Mouse (Mus musculus): ENCODE results near the gene Myh6. TPM values are rescaled to one million over a fixed set of nuclear protein-coding genes. Genes with fewer than 3 reads are reported as not detected.
"Not testable (repeated sequence)": the region's sequence is repeated elsewhere in the genome, so short reads cannot be mapped to it uniquely, and the experiment has no call there.

Myh6 gene
- polyA plus RNA-seq, 1 experiment from 2014 or later = 2.3 TPM

DNA sequence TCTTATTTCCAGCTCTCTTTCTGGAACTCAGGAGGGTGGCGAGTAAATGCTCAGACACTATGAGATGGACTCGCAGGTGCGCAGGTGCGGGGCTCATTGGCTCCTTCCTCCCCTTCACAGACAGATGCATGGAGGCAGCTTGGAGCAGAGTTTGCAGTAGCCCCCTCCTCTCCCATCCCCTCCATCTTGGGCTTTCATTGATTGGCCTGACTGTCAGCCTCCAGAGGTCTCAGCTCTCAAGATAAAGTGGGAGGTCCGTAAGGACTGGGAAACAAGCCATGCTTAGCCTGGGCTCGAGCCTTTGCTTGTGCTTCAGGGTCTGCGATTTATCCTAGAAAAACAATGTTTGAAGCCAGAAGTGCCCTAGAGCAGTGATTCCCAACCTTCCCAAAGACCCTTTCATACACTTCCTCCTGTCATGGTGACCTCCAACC, 36.0 kb upstream of the Myh6 start:
- ATAC-seq (ENCODE audit: low read depth) = no peak
- 74% methylated on average over 7 of the region's 7 CpGs for WGBS

DNA sequence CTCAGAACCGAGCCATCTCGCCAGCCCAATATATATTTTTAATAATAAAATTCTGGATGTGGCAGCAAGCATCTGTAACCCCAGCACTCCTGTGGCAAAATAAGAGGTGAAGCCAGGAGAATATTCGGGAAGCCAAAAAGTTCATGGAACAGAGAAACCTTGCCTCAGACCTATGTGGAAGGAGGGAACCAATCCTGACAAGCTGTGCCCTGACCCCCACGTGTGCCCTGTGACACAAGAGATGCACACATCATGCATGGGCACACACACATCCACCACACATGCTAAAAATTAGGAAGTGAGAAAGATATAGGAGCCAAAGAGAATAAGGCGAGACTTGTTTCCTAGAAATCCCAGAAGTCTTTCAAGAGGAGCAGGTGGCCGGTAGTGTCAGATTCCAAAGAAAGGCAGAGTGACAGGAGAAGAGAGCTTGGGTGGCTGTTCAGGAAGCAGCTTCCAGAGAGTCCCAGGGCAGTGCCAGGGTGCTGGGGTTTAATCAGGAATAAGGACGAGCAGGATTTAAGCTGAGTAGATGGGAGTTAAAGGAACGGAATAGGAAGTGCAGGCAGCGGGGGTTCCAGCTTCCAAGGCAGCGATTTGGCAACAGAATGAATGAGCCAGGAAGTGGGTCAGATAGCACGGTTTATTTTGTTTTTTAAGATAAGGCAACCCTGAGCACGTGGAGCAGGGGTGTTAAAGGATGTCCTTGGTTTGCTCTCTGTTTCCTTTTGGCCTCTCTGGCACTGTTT, 35.4 kb upstream of the Myh6 start:
- H3K4me3 ChIP-seq = no peak overlapping the region
- 61% methylated on average over 12 of the region's 12 CpGs for WGBS
- no peaks in the 10 kb centered on the region for H3K9me3 ChIP-seq
- H3K9ac ChIP-seq = no peak overlapping the region
- H3K4me2 ChIP-seq = no peak overlapping the region
- H3K27ac ChIP-seq (replicated peaks) = no peak overlapping the region
- peaks cover 7% of the 10 kb centered on the region for H3K4me1 ChIP-seq (replicated peaks)
- no peak for ATAC-seq (ENCODE audit: low read depth)
- no peaks in the 10 kb centered on the region for H3K36me3 ChIP-seq
- H3K27me3 ChIP-seq = no peaks in the 10 kb centered on the region

More for the DNA sequence above, 36.0 kb upstream of the Myh6 start:
- no peak overlapping the region for H3K4me2 ChIP-seq
- no peaks in the 10 kb centered on the region for H3K9me3 ChIP-seq
- H3K27ac ChIP-seq (replicated peaks) = no peak overlapping the region
- no peaks in the 10 kb centered on the region for H3K27me3 ChIP-seq
- H3K36me3 ChIP-seq = no peaks in the 10 kb centered on the region
- no peak overlapping the region for H3K9ac ChIP-seq
- no peak overlapping the region for H3K4me3 ChIP-seq
- H3K4me1 ChIP-seq (replicated peaks) = peaks cover 7% of the 10 kb centered on the region

DNA sequence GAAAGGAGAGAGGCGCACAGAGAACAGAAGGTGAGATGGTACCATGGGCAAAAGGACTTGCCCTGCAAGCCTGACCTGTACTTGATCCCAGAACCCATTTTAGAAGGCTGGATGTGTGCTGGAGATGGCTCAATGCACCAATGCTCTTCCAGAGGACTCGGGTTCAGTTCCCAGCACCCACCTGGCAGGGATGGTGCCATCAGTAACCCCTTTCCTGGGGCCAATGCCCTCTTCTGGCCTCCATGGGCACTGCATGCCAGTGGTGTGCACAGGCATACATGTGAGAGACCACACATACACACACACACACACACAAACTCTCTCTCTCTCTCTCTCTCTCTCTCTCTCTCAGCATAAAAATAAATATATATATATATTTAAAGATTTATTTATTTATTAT, 34.7 kb upstream of the Myh6 start:
- no peak for ATAC-seq (ENCODE audit: low read depth)
- Histone ChIP-seq H3K9ac (no peak overlapping the region), H3K4me3 (no peak overlapping the region), H3K4me2 (no peak overlapping the region), H3K27me3 (no peaks in the 10 kb centered on the region), H3K36me3 (no peaks in the 10 kb centered on the region), H3K4me1 (replicated peaks) (peaks cover 7% of the 10 kb centered on the region), H3K9me3 (no peaks in the 10 kb centered on the region), H3K27ac (replicated peaks) (no peak overlapping the region)
- WGBS = 95% methylated on average over 2 of the region's 2 CpGs

DNA sequence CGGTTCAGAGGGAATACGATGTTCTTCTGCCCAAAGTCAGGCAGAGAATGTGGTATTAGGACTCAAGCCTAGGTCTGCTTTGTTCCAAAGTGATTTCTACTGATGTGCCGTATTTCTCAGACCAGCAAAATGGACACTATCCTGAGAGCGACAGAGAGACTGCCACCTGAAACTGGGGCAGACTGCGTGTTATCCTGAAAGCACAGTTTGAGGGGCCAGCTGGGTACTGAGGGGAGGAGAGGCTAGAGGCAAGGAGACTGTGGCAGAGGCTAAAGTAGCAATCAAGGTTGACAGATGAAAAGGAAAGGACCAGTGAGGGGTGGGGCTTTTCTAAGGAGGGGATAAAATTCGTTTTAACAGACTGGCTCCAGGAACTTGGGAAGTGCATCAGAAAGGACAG, 34.1 kb upstream of the Myh6 start:
- H3K27ac ChIP-seq (replicated peaks) = no peak overlapping the region
- no peaks in the 10 kb centered on the region for H3K36me3 ChIP-seq
- no peaks in the 10 kb centered on the region for H3K27me3 ChIP-seq
- H3K4me1 ChIP-seq (replicated peaks) = peaks cover 12% of the 10 kb centered on the region
- H3K9ac ChIP-seq = no peak overlapping the region
- no peaks in the 10 kb centered on the region for H3K9me3 ChIP-seq
- ATAC-seq (ENCODE audit: low read depth) = no peak
- H3K4me2 ChIP-seq = no peak overlapping the region
- 86% methylated on average over 6 of the region's 6 CpGs for WGBS
- no peak overlapping the region for H3K4me3 ChIP-seq

DNA sequence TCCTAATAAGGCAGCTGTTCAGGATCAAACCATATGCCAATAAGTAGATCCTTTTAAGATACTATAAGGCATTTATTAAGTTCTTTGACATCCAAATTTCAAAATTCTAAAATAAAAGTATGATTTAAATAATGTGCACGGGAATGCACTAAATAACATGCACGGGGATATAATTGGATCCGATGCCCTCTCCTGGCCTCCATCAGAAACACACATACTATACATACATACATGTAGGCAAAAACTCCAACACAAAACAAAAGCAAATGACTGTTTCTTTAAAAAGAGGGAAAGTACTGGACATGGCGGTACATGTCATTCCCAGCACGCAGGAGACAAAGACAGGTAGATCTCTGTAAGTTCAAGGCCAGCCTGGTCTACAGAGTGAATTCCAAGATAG, 33.1 kb upstream of the Myh6 start:
- ATAC-seq (ENCODE audit: low read depth); H3K9ac ChIP-seq: not testable (repeated sequence)
- 88% methylated on average over 5 of the region's 5 CpGs for WGBS

DNA sequence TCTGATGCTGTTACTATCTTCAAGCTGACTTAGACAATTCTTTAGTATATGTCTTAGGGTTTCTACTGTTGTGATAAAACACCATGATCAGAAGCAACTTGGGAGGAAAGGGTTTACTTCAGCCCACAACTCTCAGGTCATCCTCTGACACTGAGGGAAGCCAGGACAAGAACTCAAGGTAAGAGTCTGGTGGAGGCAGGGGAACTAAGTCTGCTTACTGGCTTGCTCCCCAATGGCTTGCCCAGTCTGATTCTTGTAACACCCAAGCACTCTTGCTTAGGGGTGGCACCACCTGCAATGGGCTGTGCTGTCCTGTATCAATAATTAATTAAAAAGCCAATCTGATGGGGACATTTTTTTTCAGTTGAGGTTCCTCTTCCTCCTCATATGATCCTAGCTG, 32.0 kb upstream of the Myh6 start:
- ATAC-seq (ENCODE audit: low read depth) = no peak

More for the DNA sequence above, 33.1 kb upstream of the Myh6 start:
- H3K36me3 ChIP-seq; H3K4me3 ChIP-seq; H3K27me3 ChIP-seq; H3K27ac ChIP-seq (replicated peaks); H3K4me2 ChIP-seq; H3K9me3 ChIP-seq: not testable (repeated sequence)
- H3K4me1 ChIP-seq (replicated peaks) = peaks cover 21% of the 10 kb centered on the region

DNA sequence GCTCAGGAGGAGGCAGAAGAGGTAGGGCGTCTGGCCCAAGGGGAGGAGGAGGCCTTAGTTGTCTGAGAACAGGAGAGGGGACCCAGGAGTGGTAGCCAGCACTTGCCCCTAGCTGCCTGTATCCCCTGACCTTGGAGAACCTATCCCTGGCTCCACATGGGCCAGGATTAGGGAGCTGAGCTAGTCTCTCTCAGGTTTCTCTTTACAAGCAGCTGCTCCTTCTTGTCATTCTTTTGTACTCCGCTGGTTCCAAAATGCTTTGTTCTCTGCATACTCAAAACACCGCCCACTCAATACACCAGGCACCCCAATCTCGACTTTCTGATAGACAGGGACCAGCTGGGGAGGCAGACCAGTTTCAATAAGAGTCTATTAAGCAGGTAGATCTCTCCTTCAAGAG, 30.6 kb upstream of the Myh6 start:
- no peak for ATAC-seq (ENCODE audit: low read depth)
- WGBS = 42% methylated on average over 4 of the region's 4 CpGs
- H3K27ac ChIP-seq (replicated peaks) = no peak overlapping the region
- H3K4me2 ChIP-seq = no peak overlapping the region
- no peaks in the 10 kb centered on the region for H3K9me3 ChIP-seq
- no peak overlapping the region for H3K9ac ChIP-seq
- no peaks in the 10 kb centered on the region for H3K36me3 ChIP-seq
- no peaks in the 10 kb centered on the region for H3K27me3 ChIP-seq
- H3K4me3 ChIP-seq = no peak overlapping the region
- H3K4me1 ChIP-seq (replicated peaks) = peaks cover 21% of the 10 kb centered on the region

More for the DNA sequence above, 32.0 kb upstream of the Myh6 start:
- no peaks in the 10 kb centered on the region for H3K27me3 ChIP-seq
- no peak overlapping the region for H3K4me3 ChIP-seq
- H3K9me3 ChIP-seq = no peaks in the 10 kb centered on the region
- H3K9ac ChIP-seq = no peak overlapping the region
- no peak overlapping the region for H3K27ac ChIP-seq (replicated peaks)
- H3K36me3 ChIP-seq = no peaks in the 10 kb centered on the region
- H3K4me1 ChIP-seq (replicated peaks) = peaks cover 21% of the 10 kb centered on the region
- H3K4me2 ChIP-seq = no peak overlapping the region

DNA sequence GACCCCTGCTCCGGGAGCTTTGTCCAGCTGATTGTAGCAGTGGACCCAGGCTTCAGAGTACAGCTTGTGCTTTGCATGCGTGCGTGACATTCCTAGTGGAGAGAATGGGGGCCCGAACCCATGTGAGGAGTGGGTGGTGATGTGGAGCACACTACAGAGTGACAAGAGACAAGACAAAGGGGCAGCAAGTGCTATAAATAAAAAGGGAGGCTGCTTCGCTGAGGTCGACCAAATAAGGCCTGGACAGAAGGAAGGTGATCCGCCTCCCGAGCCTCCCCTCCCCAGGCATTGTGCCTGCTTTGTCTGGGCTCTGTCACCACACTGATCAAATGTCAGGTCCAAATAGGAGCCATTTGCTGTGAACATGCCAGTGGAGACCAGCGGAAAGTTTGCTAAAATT, 30.1 kb upstream of the Myh6 start:
- ATAC-seq (ENCODE audit: low read depth) = no peak

DNA sequence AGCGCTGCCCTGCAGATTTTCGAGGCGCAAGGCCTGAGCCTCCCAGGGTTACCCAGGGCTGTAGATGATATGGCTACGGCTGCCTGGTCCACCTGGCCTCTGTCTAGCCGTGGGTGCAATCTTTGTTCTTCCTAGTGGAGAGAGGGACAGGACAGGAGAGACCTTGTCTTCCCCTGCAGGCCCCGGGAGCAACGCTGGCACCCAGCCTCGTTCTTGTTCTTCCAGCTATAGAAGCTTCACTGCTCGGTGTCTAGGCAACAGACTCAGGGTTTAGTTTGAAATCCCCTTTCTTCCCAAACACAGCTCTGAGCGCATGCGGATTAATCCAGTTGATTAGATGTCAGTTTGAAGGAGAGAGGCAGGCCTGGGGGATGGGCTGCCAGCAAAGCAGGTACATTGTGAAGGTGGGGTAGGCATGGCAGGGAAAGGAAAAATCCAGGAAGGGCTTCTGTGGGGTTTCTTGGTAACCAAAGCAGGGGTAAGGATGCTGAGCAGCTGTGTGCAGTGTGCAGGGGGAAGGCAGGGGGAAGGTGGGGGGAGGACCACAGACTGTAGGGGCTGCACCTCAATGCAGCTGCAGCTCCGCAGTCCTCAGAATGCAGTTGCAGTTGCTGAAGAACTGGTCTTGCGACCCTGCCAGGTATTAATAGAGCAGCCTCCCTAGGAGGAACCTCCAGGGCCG, 28.9 kb upstream of the Myh6 start:
- Histone ChIP-seq H3K4me3 (no peak overlapping the region), H3K27me3 (no peaks in the 10 kb centered on the region), H3K9ac (no peak overlapping the region), H3K4me2 (no peak overlapping the region), H3K4me1 (replicated peaks) (peaks cover 21% of the 10 kb centered on the region), H3K36me3 (no peaks in the 10 kb centered on the region), H3K27ac (replicated peaks) (peak overlapping the region; percentile 70), H3K9me3 (no peaks in the 10 kb centered on the region)
- WGBS = 52% methylated on average over 14 of the region's 14 CpGs
- ATAC-seq (ENCODE audit: low read depth) = peak; percentile 51

More for the DNA sequence above, 30.1 kb upstream of the Myh6 start:
- no peak overlapping the region for H3K9ac ChIP-seq
- 40% methylated on average over 9 of the region's 9 CpGs for WGBS
- H3K4me3 ChIP-seq = no peak overlapping the region
- no peaks in the 10 kb centered on the region for H3K36me3 ChIP-seq
- H3K4me1 ChIP-seq (replicated peaks) = peaks cover 21% of the 10 kb centered on the region
- H3K27me3 ChIP-seq = no peaks in the 10 kb centered on the region
- no peak overlapping the region for H3K4me2 ChIP-seq
- no peaks in the 10 kb centered on the region for H3K9me3 ChIP-seq
- no peak overlapping the region for H3K27ac ChIP-seq (replicated peaks)

DNA sequence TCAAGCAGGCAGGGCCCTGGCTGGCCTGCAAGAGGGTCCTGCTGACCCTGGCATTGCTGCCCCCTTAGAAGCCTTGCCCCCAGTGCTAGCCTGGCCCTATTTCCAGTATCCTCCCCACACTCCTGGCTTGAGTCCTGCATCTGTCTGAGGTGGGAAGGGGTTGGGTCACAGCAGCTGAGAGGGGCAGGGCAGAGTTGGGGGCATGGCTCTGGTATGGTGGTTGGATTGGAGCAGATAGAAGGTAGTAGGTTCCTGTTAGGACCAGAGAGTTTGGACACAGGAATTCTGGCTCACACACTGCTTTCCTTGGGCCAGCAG, 28.1 kb upstream of the Myh6 start:
- Histone ChIP-seq H3K4me3 (no peak overlapping the region), H3K4me2 (no peak overlapping the region), H3K36me3 (no peaks in the 10 kb centered on the region), H3K27me3 (no peaks in the 10 kb centered on the region), H3K4me1 (replicated peaks) (peaks cover 21% of the 10 kb centered on the region), H3K27ac (replicated peaks) (peak overlapping the region; percentile 70; the same call in 1 of the 2 replicates), H3K9me3 (no peaks in the 10 kb centered on the region), H3K9ac (no peak overlapping the region)
- peak; percentile 29; the same call in 1 of the 2 replicates for ATAC-seq (ENCODE audit: low read depth)

DNA sequence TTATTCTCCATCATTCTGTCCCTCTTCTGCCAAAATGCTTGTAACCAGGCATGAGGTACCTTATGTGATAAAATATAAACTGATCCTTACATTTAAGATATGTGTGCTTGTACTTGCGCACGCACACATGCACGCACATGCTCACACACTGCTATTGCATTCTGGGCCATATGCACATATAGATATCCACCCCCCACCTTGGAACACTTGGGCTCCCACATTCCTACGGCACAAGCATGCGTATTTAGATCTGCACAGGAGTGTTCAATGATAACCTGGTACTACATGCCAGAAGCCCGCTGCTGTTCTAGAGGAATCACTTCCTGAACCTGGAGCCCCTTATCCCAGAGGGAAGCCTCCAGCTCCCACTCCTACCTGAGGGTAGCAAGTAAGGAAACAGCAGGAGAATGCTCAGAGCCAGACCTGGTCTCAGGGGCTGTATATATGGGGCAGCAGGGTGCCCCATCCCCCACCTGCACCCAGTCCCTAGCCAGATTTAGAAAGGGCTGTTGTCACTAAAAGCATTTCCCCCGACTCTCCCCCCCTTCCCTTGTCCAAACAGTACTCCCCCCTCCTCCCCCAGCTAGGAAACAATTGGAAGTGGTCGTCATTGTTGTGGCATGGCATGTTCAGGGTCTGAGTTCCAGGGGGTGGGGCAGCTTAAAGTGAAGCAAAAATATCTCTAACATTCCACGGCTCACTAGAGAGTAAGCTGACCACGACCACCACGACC, 27.6 kb upstream of the Myh6 start, which contains the start of gene Myh7:
Myh7 (minus strand) TSS at position 491 of the 733 bp plus-strand sequence.
- Histone ChIP-seq H3K27me3 (no peaks in the 10 kb centered on the region), H3K4me3 (no peak within 1 kb of the TSS), H3K9ac (no peak within 1 kb of the TSS), H3K36me3 (no peaks in the 10 kb centered on the region), H3K9me3 (no peaks in the 10 kb centered on the region), H3K4me2 (no peak within 1 kb of the TSS), H3K27ac (replicated peaks) (peak within 1 kb of the TSS; percentile 70), H3K4me1 (replicated peaks) (peaks cover 21% of the 10 kb centered on the region)
- WGBS = 60% methylated on average over 11 of the region's 11 CpGs
- no peak for ATAC-seq (ENCODE audit: low read depth)

DNA sequence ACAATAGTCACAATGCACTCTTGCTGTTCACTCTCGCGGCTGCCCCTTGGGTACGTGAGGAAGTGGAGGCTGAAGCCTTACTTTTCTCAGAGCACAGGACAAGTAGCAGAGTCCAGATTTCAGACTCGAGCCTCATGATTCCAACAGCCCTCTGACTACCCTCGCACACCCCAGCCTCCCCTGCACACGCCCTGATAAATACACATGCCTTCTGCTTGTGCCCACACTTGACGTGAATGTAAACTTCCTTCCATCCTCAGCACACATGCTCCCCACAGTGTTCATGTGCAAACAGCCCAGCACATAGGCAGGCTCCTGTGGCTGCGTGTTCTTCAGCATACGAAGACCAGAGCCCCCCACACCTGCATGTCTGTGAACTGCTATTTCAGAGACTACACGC, 26.9 kb upstream of the Myh6 start:
- ATAC-seq (ENCODE audit: low read depth) = no peak
- H3K27me3 ChIP-seq = no peaks in the 10 kb centered on the region
- H3K4me2 ChIP-seq = no peak overlapping the region
- no peaks in the 10 kb centered on the region for H3K9me3 ChIP-seq
- no peaks in the 10 kb centered on the region for H3K36me3 ChIP-seq
- H3K27ac ChIP-seq (replicated peaks) = no peak overlapping the region
- WGBS = 77% methylated on average over 10 of the region's 10 CpGs
- H3K4me3 ChIP-seq = no peak overlapping the region
- H3K9ac ChIP-seq = no peak overlapping the region
- peaks cover 21% of the 10 kb centered on the region for H3K4me1 ChIP-seq (replicated peaks)

Measured in neural tube, embryonic 13.5 days (tissue).